Mouse (Mus musculus) adrenal gland, postnatal 4 days (tissue): ENCODE measurements at regions not wholly inside any gene's neighbourhood (a gene's known extent, or its start where the extent isn't known, plus 50 kb on each side); places are given as distances from the start of the nearest gene placed in this dataset.
"Not testable (repeated sequence)": the region's sequence is repeated elsewhere in the genome, so short reads cannot be mapped to it uniquely, and the experiment has no call there.

Source experiments
- DNase-seq, 2 experiments: peaks; one replicate each; pipeline ENCODE4 v3.0.0; 2021 to 2022; ENCODE audit warnings: low spot score in 2 of 2, mixed read lengths in 2 of 2

- no peak for DNase-seq
Observed at GRCm38 (mm10) chr13:83743381-83743780, 239.5 kb downstream of the Mef2c start.

DNA sequence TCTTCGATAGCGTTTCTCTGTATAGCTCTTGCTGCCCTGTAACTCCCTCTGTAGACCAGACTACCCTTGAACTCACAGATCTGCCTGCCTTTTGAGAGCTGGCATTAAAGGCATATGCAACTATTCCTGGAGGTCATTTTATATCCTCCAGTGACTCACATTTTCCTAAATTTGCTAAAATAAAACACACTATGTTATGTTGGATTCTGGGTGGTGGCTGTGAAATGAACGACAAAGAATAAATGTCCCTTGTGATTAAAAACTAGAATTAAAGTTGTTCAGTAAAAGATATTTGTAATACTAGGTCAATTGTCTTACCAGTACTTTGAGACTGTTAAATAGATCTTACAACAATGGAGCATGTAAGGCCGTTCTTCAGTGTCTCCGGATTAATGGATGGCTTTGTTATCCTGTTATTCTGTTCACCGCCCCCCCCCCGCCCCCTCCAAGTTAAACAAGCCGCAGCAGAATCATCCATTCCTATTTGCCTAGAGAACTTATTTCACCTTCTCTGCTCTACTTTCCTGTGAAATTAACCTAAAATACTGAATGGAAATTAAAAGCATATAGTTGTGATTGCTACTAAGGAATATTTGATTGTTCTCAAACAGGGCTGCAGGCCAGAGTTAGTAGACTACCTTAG, 240.4 kb downstream of the Mef2c start:
- no peak for DNase-seq

- DNase-seq = no peak
Observed at GRCm38 (mm10) chr13:83744981-83745555, 241.2 kb downstream of the Mef2c start.

- DNase-seq = no peak
Observed at GRCm38 (mm10) chr13:83745961-83746360, 242.1 kb downstream of the Mef2c start.

DNA sequence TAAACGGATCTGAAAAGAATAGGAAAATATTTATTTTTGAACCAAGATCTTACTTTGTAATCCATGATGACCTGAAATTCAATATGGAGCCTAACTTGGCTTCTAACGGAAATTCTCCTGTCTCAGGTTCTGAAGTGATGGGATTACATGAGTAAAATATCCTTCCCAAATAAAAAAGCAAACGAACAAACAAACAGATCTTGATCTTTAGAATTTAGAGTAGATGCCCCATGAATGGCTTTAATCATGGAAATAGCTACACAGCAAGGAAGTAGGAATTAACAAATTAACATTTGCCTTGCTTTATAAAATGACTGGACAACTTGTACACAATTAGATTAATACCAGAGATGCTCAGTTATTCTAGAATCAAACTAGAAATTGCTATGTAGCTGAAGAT, 243.8 kb downstream of the Mef2c start:
- DNase-seq = no peak

GRCm38 (mm10) chr13:83749376-83750150, 245.7 kb downstream of the Mef2c start:
- DNase-seq = no peak

DNA sequence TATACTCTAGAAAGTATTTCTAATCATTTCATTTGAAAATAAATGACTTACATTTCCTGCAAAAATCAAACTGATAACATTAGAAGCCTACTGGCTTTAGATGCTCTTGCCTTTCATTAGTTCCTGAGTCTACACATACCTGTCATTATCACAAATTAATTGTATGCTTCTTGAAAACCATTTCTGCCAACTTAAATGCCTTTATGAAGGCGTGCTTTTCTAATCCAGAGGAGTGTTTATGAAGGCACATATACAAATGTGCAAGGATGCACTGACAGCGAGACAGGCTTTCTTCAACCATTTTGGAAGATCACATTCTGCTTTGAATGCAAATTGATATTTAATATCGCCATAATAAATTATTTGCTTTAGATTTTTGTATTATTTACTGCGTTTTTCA, 246.6 kb downstream of the Mef2c start:
- DNase-seq = no peak

DNA sequence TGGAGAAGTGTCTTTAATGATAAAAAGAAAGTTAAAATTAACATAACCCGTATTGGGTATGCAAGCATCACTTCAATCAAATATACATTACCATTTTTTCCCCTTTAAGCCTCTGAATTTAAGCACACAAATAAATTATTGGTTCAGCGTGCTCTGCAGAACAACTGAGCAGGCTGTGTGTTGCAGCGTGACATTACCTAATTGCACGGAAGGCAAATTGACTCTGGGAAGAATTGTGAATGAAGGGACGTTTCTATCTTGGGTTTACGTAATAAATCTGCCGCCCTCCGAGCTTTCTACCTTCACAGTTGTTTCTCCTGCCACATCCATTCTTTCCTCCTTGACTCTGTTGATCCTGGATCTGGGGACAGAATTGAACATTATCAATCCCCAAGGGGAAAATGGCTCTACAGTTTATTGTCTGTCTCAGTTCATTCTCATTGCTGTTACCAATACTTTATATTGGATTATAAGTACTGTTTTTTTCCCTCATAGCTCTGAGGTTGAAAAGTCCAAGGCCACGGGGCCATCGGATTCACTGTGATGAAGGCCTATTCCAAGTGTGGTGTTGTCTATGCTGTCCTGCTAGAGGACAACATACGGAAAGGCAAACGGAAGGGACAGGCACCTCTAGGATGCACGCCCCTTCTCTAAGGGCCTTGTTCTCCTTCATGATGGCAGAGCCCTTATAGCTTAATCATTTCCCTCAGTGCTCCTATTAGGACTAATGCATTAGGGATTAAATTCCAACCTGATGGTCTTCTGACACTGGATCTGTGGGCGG, 256.7 kb downstream of the Mef2c start:
- no peak for DNase-seq

DNA sequence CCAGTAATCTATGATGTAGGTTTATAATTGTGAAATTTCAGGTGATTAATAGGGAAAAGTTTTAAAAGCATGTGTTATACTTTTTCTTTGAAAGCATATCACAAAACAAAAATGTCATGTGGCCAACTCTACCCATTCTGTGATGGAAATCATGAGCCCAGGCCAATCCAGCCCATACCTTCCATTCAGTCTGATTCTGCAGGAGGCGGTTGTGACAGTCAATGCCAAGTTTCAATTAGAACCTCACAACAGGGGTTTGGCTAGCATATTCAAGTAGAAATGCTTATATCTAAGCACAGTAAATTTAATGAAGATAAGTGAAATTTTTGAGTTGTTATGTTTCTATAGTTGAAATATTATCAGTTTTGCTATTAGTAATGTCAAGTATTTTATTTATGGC, 258.6 kb downstream of the Mef2c start:
- DNase-seq = no peak

DNA sequence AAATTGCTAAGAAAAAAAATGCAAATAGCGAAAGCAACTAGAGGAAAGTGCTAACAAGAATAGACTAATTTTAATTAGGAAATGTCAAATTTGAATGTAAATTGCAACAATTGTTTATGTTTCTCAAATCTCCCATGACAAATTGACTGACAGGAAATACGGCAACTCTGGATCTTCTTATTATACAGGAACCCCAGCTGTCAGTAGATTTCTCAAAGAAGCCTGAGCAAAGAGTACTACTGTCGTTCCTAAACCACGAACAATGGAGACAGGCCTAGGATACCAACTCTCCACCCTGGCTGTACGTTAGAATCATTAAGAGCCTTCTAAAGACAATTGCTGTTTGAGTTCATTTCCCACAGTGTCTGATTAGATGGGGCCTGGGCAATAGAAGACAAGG, 259.5 kb downstream of the Mef2c start:
- DNase-seq = not testable (repeated sequence)

DNA sequence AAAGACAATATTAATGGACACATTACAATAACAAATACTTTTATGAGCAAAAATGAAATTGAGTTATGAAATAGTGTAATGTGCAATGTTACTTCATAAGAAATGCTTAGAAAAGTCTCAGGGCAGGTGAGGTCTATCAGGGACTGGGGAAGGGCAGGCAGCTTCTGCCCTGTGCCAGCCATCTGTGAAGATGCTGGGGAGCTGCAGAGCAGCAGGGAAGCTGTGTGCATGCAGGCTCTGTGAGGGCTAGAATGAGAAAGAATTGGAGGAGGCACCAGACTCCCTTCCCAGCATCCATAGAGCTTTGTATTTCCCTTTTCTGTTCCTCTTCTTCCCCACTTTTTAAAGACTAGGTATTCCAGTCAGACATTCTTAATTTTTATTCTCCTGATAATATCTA, 281.8 kb downstream of the Mef2c start:
- no peak for DNase-seq

DNA sequence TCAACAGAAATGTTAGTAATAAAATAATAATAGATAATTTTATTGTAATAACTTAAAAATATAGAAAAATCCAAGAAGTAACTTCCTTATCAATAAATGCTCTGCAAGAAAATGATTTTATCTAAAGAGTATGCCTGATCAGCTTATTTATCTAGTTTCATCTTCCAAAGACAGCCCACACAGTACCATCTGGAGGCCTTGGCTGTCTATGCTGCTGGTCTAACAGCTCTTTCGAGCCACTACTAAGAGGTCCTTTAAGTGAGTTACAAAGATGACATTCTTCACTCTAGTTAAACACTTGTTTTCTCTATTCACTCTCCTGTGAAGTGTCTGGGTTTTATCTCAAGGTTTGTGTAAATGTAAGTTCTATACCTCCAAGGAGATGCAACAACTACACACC, 305.7 kb downstream of the Mef2c start:
- no peak for DNase-seq

GRCm38 (mm10) chr13:83820291-83820690, 316.5 kb downstream of the Mef2c start:
- no peak for DNase-seq

DNA sequence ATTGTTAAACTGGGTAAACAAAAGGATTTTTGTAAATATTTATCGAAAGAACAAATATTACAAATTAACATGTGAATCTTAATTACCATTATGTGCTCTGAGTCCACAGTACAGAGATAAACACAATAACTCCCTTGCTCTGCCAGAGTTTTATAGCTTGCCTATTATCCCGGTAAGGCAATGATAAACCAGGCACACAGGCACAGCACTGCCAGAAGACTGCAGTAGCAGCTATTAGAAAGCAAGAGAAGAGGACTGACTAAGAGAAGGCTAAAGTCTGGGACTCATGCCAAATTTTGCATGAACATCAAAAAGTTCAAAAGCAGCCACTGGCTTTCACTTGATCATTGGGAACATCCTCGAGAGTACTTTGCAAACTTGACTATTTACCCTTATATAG, 316.9 kb downstream of the Mef2c start:
- DNase-seq = no peak

DNA sequence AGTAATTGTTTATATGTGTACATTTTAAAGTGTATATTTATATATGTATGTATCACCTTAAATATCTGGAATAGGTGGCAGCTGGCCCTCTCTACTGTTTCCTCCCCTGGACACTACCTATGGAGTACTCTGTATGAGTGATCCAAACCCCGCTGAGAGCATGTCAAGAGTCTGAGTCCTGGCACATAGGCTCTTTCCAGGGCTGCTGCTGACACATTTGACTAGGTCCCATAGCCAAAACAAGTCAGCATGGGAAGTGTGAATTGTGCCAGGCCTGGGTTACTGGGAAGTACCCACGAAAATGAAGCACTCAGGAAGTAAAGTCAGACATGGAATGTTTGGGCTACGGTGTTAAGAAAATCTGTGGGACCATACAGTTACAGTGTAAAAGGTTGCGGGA, 321.1 kb downstream of the Mef2c start:
- no peak for DNase-seq

GRCm38 (mm10) chr13:83826841-83827463, 323.1 kb downstream of the Mef2c start:
- no peak for DNase-seq

GRCm38 (mm10) chr13:83865932-83866685, 356.0 kb upstream of the Tmem161b start:
- DNase-seq = no peak

DNA sequence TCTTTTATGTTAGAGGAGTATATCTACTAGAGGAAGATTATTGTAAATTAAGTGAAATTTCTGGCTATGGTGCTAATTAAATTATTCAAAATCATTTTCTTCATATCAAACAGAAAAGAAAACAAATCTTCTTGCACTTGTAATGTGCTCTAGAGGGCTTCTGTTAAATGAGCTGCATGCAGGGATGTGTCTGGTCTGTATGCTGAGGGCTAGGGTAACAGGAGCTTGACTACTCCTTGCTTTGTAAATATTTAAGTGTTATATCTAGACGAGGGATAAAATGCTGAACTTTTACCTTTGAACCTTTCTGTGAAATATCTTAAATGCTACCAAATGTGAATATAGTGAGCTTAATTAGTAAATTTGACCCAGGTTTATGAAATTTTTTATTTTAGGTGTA, 354.9 kb upstream of the Tmem161b start:
- no peak for DNase-seq

- no peak for DNase-seq
Observed at GRCm38 (mm10) chr13:83867831-83868473, 354.1 kb upstream of the Tmem161b start.

GRCm38 (mm10) chr13:83868922-83869321, 353.2 kb upstream of the Tmem161b start:
- no peak for DNase-seq
